Mouse (Mus musculus): Measurements from ENCODE around the gene Exoc3l4.

DNA sequence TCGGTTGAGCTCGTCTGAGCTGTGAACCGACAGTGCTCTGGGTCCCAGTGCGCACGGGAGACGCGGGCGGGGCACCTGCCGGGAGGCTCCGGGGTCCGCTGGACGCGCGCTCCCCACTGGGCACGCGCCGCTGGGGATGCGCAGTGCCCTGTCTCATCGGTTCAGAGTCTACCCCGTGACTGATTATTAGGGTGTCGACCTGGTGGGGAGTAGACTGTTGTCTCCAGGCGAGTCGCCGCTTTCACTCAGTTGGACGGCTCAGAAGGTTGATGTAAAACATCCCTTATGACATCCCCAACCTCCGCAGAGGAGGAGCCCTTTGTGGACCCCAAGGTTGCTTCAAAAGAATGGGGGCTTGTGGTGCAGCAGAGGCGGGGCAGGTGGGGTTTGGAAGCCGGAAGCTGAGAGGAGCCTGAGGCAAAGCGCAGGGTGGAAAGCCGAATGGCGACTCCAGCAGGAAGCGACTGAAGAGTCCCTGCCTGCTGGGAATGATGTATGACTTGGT, 38.8 kb upstream of the Exoc3l4 start:
- no peak for TF ChIP-seq CTCF (IDR thresholded peaks at IDR 0.05; ENCODE audit: low read depth)
- no peak for TF ChIP-seq EP300 (IDR thresholded peaks at IDR 0.05; ENCODE audit: low read depth)

Measured in heart, postnatal 0 days (tissue).